Mouse (Mus musculus) neural tube, embryonic 13.5 days (tissue): ENCODE results near the gene Utp11. TPM values are rescaled to one million over a fixed set of nuclear protein-coding genes. Genes with fewer than 3 reads are reported as not detected.
"Not testable (repeated sequence)": the region's sequence is repeated elsewhere in the genome, so short reads cannot be mapped to it uniquely, and the experiment has no call there.

Experiments
- ATAC-seq: fragments of 200-750 bp; cut with Nextera tagmentation; 2 replicates; pipeline ENCODE4 v1.8.0; 2017; ENCODE audit warnings: low read depth, mild to moderate bottlenecking, moderate TSS enrichment, moderate library complexity
- H3K27ac ChIP-seq: fragments of 300-500 bp; sonication (generic); replicated peaks from 2 replicates; pipeline ENCODE4 v1.5.1; 2015; ENCODE audit warnings: moderate library complexity, mild to moderate bottlenecking, inconsistent platforms
- H3K27me3 ChIP-seq: fragments of 300-500 bp; sonication (generic); 2 replicates; pipeline ENCODE4 v1.6.1; 2015; ENCODE audit warnings: mild to moderate bottlenecking, inconsistent platforms
- H3K36me3 ChIP-seq: fragments of 300-500 bp; sonication (generic); 2 replicates; pipeline ENCODE4 v1.6.1; 2015; ENCODE audit warnings: mild to moderate bottlenecking, inconsistent platforms
- H3K4me1 ChIP-seq: fragments of 300-500 bp; sonication (generic); replicated peaks from 2 replicates; pipeline ENCODE4 v1.6.1; 2015; ENCODE audit warnings: inconsistent platforms
- H3K4me2 ChIP-seq: fragments of 300-500 bp; sonication (generic); 2 replicates; pipeline ENCODE4 v1.6.1; 2015; ENCODE audit warnings: inconsistent platforms, mild to moderate bottlenecking, moderate library complexity
- H3K4me3 ChIP-seq: fragments of 300-500 bp; sonication (generic); 2 replicates; pipeline ENCODE4 v1.5.1; 2015; ENCODE audit warnings: mild to moderate bottlenecking, inconsistent platforms
- H3K9ac ChIP-seq: fragments of 300-500 bp; sonication (generic); 2 replicates; pipeline ENCODE4 v1.6.1; 2015; ENCODE audit warnings: moderate library complexity, mild to moderate bottlenecking, inconsistent platforms
- H3K9me3 ChIP-seq: fragments of 300-500 bp; sonication (generic); 2 replicates; pipeline ENCODE4 v1.6.1; 2016; ENCODE audit warnings: inconsistent platforms
- WGBS: fragments of 180-500 bp; shearing (Covaris S2); methylation state at CpG from one replicate; pipeline ENCODE4 v1.1.7; 2015; 5-methylcytosine and 5-hydroxymethylcytosine counted together
- polyA plus RNA-seq: library from polyadenylated mRNA; unstranded; fragments of >200 nt; fragmentation: Nextera tagmentation; extraction: Ambion mirVana; gene quantifications from 2 replicates; pipeline ENCODE4 v1.2.1, GENCODE M21; 2015

Gene Utp11
- polyA plus RNA-seq, 1 experiment from 2014 or later, result 49.2 TPM

DNA sequence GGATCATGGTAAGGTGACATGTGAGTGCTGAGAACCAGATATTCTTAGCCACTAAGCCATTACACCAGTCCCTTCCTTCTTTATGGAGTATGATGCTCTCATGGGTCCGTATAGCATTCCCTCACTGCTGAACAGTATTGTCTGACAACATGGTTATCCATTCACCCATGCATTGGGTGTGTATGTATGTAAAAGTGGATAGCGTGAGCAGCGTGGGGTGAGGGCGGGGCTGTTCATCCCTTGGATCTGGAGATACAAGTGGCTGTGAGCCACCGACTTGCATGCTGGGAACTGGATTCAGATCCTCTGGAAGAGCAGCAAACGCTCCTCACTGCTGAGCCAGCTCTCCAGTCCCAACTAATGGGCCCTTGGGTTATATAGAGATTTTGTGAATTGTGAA, 19.2 kb upstream of the Utp11 start:
- 84% methylated on average over 6 of the region's 6 CpGs for WGBS
- H3K27me3 ChIP-seq, result peaks cover 29% of the 10 kb centered on the region
- peaks cover 13% of the 10 kb centered on the region for H3K36me3 ChIP-seq

DNA sequence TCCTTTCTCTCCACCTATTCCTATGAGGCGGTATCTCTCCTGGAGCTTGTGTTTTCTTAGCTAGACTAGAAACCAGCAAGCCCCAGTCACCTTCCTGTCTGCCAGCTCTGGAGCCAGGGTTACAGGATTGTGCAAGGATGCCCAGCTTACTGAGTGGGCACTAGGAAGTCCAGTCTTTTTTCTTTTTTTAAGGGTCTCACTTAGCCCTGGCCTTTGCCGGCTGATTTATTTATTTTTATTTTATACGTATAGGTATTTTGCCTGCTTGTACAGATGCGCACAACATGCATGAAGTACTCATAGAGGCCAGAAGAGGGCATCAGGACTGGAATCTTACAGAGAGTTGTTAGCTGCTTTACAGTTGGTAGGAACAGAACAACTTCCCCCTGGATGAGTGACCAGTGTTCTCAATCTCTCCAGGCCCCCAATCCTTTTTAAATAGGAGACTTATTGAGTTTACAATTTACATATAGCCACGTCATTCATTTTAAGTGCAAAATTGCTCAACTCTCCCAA, 17.4 kb upstream of the Utp11 start:
- peaks cover under 1% of the 10 kb centered on the region for H3K36me3 ChIP-seq
- no peak for ATAC-seq
- no peak overlapping the region for H3K4me2 ChIP-seq
- H3K4me3 ChIP-seq, result no peak overlapping the region
- H3K9me3 ChIP-seq, result no peaks in the 10 kb centered on the region
- no peak overlapping the region for H3K27ac ChIP-seq
- H3K4me1 ChIP-seq, result peaks cover 37% of the 10 kb centered on the region
- peaks cover 29% of the 10 kb centered on the region for H3K27me3 ChIP-seq
- WGBS, result 13% methylated on average over 5 of the region's 5 CpGs
- no peak overlapping the region for H3K9ac ChIP-seq

More for the DNA sequence above, 19.2 kb upstream of the Utp11 start:
- no peak overlapping the region for H3K4me3 ChIP-seq
- peaks cover 42% of the 10 kb centered on the region for H3K4me1 ChIP-seq
- H3K27ac ChIP-seq, result no peak overlapping the region
- H3K9me3 ChIP-seq, result no peaks in the 10 kb centered on the region
- no peak overlapping the region for H3K4me2 ChIP-seq
- no peak overlapping the region for H3K9ac ChIP-seq
- ATAC-seq, result no peak

DNA sequence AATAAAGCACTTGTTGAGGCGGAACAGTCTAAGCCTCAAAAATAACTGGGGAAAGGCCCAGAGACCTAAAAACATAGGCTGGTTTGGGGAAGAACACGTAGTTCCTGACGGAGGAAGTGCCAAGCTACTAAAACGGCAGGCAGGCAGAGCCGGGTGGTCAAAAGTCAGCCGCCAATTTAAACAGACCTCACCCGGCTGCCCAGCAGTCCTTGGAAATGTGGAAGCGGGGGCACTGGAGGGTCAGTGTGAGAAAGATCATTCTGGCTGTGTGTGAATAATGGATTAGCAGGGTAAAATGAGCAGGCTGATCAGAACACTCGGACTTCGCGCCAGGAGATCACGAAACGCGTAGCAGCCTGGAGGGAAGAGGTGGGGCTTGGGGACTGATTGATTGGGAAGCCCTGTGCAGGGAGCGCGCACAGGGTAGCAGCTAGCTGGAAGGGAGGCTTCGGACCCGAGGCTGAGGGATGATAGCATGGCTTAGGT, 16.6 kb upstream of the Utp11 start:
- Histone ChIP-seq H3K9me3 (no peaks in the 10 kb centered on the region), H3K9ac (no peak overlapping the region), H3K36me3 (no peaks in the 10 kb centered on the region), H3K27ac (peak overlapping the region; percentile 74; the same call in 1 of the 2 replicates), H3K27me3 (peaks cover 29% of the 10 kb centered on the region), H3K4me3 (no peak overlapping the region; the same call in 1 of the 2 replicates), H3K4me2 (peak overlapping the region; percentile 55), H3K4me1 (peaks cover 35% of the 10 kb centered on the region)
- 3% methylated on average over 18 of the region's 18 CpGs for WGBS
- no peak for ATAC-seq

DNA sequence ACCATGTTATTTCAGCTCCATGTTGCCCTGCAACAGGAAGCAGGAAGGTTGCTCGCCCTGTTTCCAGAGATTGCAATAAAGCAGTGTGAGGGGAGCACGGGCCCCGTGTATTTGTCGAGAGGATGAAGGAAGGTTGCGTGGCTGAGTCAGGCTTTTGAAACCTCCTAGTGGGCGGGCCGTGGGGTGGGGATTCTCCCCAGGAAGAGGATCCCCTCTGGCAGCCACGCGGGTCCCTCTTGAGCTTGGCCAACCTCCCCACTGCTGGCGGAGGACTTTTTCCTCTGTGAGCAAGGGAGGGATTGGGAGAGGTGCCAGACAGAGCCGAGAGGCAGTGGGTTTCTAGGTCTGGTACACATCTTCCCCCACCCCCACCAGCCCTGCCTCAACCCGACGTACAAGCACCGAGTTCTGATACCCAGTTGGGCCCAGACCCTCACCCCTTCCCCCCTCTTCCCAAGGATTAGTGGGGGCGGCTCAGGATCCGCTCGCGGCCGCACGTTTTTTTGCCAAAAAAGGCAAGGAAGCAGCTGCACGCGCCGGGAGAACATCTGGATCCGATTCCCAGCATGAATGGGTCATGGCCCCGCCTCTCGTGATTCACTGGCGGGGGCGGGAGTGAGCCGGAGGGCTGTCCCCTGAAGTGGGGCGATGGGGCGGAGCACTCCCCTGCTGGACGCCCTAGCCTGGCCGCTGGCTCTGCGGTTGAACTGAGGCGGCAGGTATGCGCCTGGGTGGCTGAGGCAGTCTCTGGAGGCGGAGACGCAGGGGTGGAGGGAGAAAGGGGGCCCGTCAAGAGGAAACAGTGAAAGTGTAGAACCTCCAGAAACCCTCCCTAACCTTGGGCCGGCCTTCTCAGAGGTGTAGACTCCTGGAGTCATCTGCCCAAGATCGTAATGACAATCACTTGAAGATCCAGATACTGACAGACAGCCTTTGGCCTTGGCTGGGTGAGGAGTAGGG, 15.4 kb upstream of the Utp11 start:
- Histone ChIP-seq H3K4me2 (peak overlapping the region; percentile 55), H3K9ac (peak overlapping the region; percentile 45), H3K4me1 (peaks cover 44% of the 10 kb centered on the region), H3K27ac (peak overlapping the region; percentile 74), H3K4me3 (peak overlapping the region; percentile 29), H3K36me3 (no peaks in the 10 kb centered on the region), H3K27me3 (peaks cover 35% of the 10 kb centered on the region), H3K9me3 (no peaks in the 10 kb centered on the region)
- peak; percentile 59 for ATAC-seq
- WGBS, result 3% methylated on average over 41 of the region's 41 CpGs

DNA sequence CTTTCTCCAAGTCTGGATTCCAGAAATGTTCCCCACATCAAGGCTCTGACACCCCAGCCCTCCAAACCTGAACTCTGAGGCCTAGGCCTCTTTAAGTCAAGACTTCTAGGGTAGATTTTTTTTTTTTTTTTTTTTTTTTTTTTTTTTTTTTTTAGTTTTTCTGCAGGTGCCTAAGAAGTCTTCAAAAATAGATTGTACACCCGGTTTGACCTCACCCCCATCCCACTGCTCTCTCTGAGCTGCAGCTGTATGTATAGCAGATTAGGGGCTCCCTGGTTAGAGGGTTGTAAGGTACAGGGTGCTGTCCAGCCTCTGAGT, 14.8 kb upstream of the Utp11 start:
- H3K4me2 ChIP-seq, result peak overlapping the region; percentile 55
- 26% methylated on average over 1 of the region's 1 CpGs for WGBS
- peaks cover 40% of the 10 kb centered on the region for H3K27me3 ChIP-seq
- H3K27ac ChIP-seq, result peak overlapping the region; percentile 74
- not testable (repeated sequence) for H3K4me3 ChIP-seq, ATAC-seq, H3K9me3 ChIP-seq, H3K36me3 ChIP-seq, H3K9ac ChIP-seq
- H3K4me1 ChIP-seq, result peaks cover 48% of the 10 kb centered on the region

DNA sequence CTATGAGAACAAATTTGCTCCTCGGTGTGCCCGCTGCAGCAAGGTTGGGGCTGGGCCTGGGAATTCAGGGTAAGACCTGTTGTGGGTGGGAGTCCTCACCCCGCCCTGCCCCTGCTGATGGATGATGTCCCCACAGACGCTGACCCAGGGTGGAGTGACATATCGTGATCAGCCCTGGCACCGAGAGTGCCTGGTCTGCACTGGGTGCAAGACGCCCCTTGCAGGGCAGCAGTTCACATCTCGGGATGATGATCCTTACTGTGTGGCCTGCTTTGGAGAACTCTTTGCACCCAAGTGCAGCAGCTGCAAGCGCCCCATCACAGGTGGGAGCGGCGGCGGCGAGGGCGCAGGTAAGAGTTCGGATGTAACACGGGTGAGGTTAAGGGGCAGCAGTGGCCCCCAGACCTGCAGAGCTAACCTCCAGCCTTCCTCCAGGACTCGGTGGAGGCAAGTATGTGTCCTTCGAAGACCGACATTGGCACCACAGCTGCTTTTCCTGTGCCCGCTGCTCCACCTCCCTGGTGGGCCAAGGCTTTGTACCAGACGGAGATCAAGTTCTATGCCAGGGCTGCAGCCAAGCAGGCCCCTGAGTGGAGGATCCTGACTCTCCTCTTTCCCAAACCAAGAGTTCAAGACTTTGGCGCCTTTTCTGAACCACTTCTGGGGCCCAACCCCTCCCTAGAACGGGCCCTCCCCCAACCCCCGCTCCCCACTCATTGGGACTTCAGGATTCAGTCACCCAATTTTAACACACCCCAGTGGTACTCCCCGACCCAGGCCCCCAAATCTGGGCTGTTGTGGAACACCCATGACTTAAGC, 14.2 kb upstream of the Utp11 start:
- H3K27ac ChIP-seq, H3K9ac ChIP-seq, H3K9me3 ChIP-seq, H3K36me3 ChIP-seq, H3K4me2 ChIP-seq, H3K4me3 ChIP-seq, ATAC-seq: not testable (repeated sequence)
- peaks cover 41% of the 10 kb centered on the region for H3K27me3 ChIP-seq
- 88% methylated on average over 25 of the region's 25 CpGs for WGBS
- peaks cover 49% of the 10 kb centered on the region for H3K4me1 ChIP-seq

DNA sequence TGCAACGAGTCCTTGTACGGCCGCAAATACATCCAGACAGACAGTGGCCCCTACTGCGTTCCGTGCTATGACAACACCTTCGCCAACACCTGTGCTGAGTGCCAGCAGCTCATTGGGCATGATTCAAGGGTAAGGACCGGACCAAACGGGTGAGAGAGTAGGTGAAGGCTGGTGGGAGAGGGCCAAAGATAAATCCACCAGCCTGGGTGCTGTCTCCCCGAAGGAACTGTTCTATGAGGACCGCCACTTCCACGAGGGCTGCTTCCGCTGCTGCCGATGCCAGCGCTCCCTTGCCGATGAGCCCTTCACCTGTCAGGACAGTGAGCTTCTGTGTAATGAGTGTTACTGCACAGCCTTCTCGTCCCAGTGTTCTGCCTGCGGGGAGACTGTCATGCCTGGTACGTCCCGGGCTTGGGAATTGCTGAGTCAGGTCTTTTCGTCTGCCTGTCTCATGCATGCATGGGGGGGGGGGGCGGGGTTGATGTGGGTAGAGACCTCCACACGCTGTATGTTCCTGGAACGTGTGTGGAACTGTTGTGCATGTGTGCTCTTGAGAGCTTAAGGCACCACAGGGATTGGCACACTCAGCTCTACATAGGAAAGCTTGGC, 12.4 kb upstream of the Utp11 start:
- no peak overlapping the region for H3K9ac ChIP-seq
- H3K4me3 ChIP-seq, result no peak overlapping the region
- H3K9me3 ChIP-seq, result no peaks in the 10 kb centered on the region
- no peak overlapping the region for H3K4me2 ChIP-seq
- H3K27ac ChIP-seq, result 0 out of 2 replicates have a peak overlapping the region, but pooled peaks have one; percentile 33
- H3K27me3 ChIP-seq, result peaks cover 55% of the 10 kb centered on the region
- no peak for ATAC-seq
- H3K4me1 ChIP-seq, result peaks cover 59% of the 10 kb centered on the region
- 86% methylated on average over 23 of the region's 23 CpGs for WGBS
- no peaks in the 10 kb centered on the region for H3K36me3 ChIP-seq

DNA sequence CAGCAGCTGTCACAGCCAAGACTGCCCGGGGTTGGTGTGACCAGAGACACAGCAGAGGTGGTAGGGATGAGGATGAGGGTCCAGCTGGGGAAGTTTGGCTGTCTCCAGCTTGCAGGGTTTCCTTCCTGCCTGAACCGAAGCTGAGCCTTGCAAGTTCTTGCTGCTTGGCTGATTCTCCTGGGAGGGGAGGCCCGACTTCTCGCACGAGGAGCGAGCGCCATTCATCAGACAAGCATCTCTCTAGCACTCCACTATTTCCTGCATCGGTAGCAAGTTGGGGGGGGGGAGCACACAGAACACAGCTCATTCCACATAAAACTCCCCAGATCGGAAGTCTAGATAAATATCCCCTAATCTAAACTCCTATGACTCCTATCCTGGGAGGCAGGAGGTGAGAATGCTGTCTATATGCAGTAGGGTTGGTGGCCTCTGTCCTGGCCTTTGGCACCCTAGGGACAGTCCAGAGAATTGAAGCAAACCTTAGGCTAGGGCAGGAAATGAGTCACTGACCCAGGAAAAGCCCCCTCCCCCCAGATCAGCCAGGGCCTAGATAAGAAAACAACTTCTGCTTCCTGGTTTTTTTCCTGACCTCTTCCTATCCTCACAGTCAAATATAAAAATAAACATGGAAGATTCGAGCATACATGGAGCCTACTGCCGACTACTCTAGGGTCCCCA, 11.5 kb upstream of the Utp11 start:
- H3K4me1 ChIP-seq, result peaks cover 58% of the 10 kb centered on the region
- H3K4me3 ChIP-seq, result no peak overlapping the region
- WGBS, result 30% methylated on average over 11 of the region's 11 CpGs
- H3K27me3 ChIP-seq, result peaks cover 53% of the 10 kb centered on the region
- peak overlapping the region; percentile 79 for H3K27ac ChIP-seq
- H3K36me3 ChIP-seq, result no peaks in the 10 kb centered on the region
- H3K9ac ChIP-seq, result peak overlapping the region; percentile 46; the same call in 1 of the 2 replicates
- H3K9me3 ChIP-seq, result no peaks in the 10 kb centered on the region
- peak overlapping the region; percentile 30 for H3K4me2 ChIP-seq
- ATAC-seq, result no peak

DNA sequence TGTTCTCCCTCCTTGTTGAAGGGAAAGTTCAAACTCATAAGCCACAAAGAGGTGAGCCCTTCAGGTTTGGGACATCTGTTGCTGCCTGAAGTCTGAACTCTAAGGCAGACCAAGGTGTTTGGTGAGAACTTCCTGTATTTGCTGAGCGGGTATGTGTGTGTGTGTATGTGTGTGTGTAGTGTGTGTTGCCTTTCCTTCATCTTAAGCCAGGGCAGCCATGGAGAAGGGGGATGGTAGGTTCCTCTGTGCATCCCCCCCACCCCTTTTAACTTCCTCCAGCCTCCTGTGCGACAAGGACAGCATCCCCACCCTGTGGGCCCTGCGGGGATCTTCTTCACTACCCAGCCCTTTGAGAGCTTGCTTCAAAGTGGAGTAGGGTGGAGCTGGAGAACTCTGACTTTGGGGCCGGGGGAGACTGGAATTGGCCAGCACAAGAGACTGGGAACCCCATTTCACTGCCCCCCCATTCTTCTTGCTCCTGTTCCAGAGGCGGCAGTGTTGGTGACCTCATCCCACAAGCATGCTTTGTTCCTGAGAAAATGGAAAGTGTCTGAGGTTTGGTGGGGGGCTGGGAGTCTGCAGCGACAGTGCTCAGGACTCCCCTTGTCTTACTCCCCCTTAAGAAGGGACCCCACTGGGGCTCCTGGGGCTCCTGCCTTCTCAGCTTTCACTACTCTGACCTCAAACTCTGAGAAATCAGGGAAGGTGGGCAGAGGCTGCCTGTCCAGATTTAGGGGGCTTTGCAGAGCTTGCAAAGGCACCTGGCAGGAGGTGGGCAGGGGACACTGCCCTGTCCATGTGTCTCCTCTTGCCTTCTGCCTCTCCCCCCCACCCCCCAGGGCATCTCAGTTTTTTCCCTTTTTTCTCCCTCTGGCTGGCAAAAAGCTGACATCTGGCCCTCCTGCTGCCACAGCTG, 10.7 kb upstream of the Utp11 start:
- H3K4me2 ChIP-seq, result peak overlapping the region; percentile 30

DNA sequence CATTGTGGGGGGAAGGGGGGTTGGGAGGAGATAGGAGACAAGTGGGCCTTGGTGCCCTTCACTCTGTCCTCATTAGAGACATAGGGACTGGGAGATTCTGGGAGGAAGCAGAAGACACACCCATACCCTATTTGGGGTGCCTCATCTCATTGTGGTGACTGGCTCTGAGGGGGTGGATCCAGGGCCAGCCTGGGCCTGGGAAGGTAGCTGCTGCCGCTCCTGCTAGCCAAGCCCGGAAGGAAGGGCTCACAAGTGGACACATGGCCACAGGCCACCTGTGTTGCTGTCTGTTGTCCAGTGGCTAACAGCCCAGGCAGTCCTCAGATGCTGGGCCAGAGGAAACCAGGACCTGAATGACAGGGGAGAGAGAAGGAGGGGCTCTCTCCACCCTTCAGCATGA, 10.0 kb upstream of the Utp11 start:
- Histone ChIP-seq H3K36me3 (no peaks in the 10 kb centered on the region), H3K4me3 (no peak overlapping the region), H3K27me3 (peaks cover 50% of the 10 kb centered on the region), H3K9ac (no peak overlapping the region), H3K9me3 (no peaks in the 10 kb centered on the region), H3K4me2 (peak overlapping the region; percentile 1; the same call in 1 of the 2 replicates), H3K27ac (peak overlapping the region; percentile 79; the same call in 1 of the 2 replicates), H3K4me1 (peaks cover 48% of the 10 kb centered on the region)
- ATAC-seq, result no peak
- 60% methylated on average over 2 of the region's 2 CpGs for WGBS

More for the DNA sequence above, 10.7 kb upstream of the Utp11 start:
- Histone ChIP-seq H3K9me3 (no peaks in the 10 kb centered on the region), H3K36me3 (no peaks in the 10 kb centered on the region), H3K27ac (peak overlapping the region; percentile 79), H3K4me3 (no peak overlapping the region), H3K27me3 (peaks cover 53% of the 10 kb centered on the region), H3K9ac (peak overlapping the region; percentile 46; the same call in 1 of the 2 replicates), H3K4me1 (peaks cover 55% of the 10 kb centered on the region)
- WGBS, result 14% methylated on average over 6 of the region's 6 CpGs
- no peak for ATAC-seq
